Mouse (Mus musculus) stomach, postnatal 0 days (tissue): Measurements from ENCODE around the gene Uck2. TPM values are rescaled to one million over a fixed set of nuclear protein-coding genes. Genes with fewer than 3 reads are reported as not detected.

Source experiments
- ATAC-seq: fragments of 200-750 bp; cut with Nextera tagmentation; 2 replicates; pipeline ENCODE4 v1.8.0; 2017; ENCODE audit not compliant: low FRiP score, low TSS enrichment
- DNase-seq: peaks from one replicate; pipeline ENCODE4 v3.0.0-alpha.2; 2016; ENCODE audit warnings: low spot score
- H3K27ac ChIP-seq: fragments of 300-500 bp; sonication (generic); replicated peaks from 2 replicates; pipeline ENCODE4 v1.5.1; 2014; ENCODE audit warnings: mild to moderate bottlenecking, control low read depth
- H3K27me3 ChIP-seq: fragments of 300-500 bp; sonication (generic); 2 replicates; pipeline ENCODE4 v1.6.1; 2014; ENCODE audit warnings: low read length; ENCODE audit not compliant: control insufficient read depth, insufficient read depth
- H3K36me3 ChIP-seq: fragments of 300-500 bp; sonication (generic); 2 replicates; pipeline ENCODE4 v1.6.1; 2014; ENCODE audit warnings: low read length, mixed read lengths; ENCODE audit not compliant: control insufficient read depth, insufficient read depth
- H3K4me1 ChIP-seq: fragments of 300-500 bp; sonication (generic); replicated peaks from 2 replicates; pipeline ENCODE4 v1.6.1; 2014; ENCODE audit warnings: antibody characterized with exemption; ENCODE audit not compliant: control insufficient read depth, insufficient read depth
- H3K4me2 ChIP-seq: fragments of 300-500 bp; sonication (generic); replicated peaks from 2 replicates; pipeline ENCODE4 v1.6.1; 2014; ENCODE audit warnings: low read depth, mild to moderate bottlenecking, control low read depth, moderate library complexity
- H3K4me3 ChIP-seq: fragments of 300-500 bp; sonication (generic); 2 replicates; pipeline ENCODE4 v1.5.1; 2014; ENCODE audit warnings: low read depth, low read length, control low read depth
- H3K9ac ChIP-seq: fragments of 300-500 bp; sonication (generic); 2 replicates; pipeline ENCODE4 v1.6.1; 2014; ENCODE audit warnings: mild to moderate bottlenecking, low read length, control low read depth, mixed read lengths
- H3K9me3 ChIP-seq: fragments of 300-500 bp; sonication (generic); 2 replicates; pipeline ENCODE4 v1.6.1; 2016; ENCODE audit warnings: low read length; ENCODE audit not compliant: control insufficient read depth
- CTCF ChIP-seq: IDR thresholded peaks from 2 replicates; pipeline ENCODE4 v1.5.1; 2016; ENCODE audit warnings: antibody characterized with exemption, low read depth, mild to moderate bottlenecking, moderate library complexity
- EP300 ChIP-seq: optimal IDR thresholded peaks from 2 replicates; pipeline ENCODE3; 2016; ENCODE audit warnings: antibody characterized with exemption
- WGBS: fragments of 180-500 bp; shearing (Covaris S2); extraction: QIAGEN DNeasy Blood & Tissue Kit; methylation state at CpG from one replicate; pipeline ENCODE4 v1.1.7; 2014; 5-methylcytosine and 5-hydroxymethylcytosine counted together
- polyA plus RNA-seq: library from polyadenylated mRNA; unstranded; fragments of >200 nt; fragmentation: Nextera tagmentation; extraction: Ambion mirVana; gene quantifications from 2 replicates; pipeline ENCODE4 v1.2.1, GENCODE M21; 2015

The Uck2 gene
- polyA plus RNA-seq, 1 experiment from 2014 or later: 52.5 TPM

GRCm38 (mm10) chr1:167283441-167284257 lies 1.5 kb downstream of the Uck2 start:
- H3K27ac ChIP-seq: peak overlapping the region; percentile 96
- H3K9me3 ChIP-seq: no peaks in the 10 kb centered on the region
- H3K27me3 ChIP-seq: no peaks in the 10 kb centered on the region
- TF ChIP-seq CTCF (peak; percentile 24), EP300 (no peak)
- no peaks in the 10 kb centered on the region for H3K36me3 ChIP-seq
- H3K4me2 ChIP-seq: peak overlapping the region; percentile 94
- 0 out of 2 replicates have a peak, but pooled peaks cover 2% of the 10 kb centered on the region for H3K4me1 ChIP-seq
- peak overlapping the region; percentile 85 for H3K9ac ChIP-seq
- peak overlapping the region; percentile 81 for H3K4me3 ChIP-seq
- DNase-seq: peak; percentile 67
- under 1% methylated on average over 44 of the region's 44 CpGs for WGBS
- peak; percentile 15; the same call in 1 of the 2 replicates for ATAC-seq

- no peak for TF ChIP-seq EP300
- no peak for TF ChIP-seq CTCF
- Histone ChIP-seq H3K4me1 (0 out of 2 replicates have a peak, but pooled peaks cover 2% of the 10 kb centered on the region), H3K27me3 (no peaks in the 10 kb centered on the region), H3K4me2 (peak overlapping the region; percentile 94), H3K9ac (no peak overlapping the region), H3K36me3 (no peaks in the 10 kb centered on the region), H3K4me3 (peak overlapping the region; percentile 81; the same call in 1 of the 2 replicates), H3K27ac (no peak overlapping the region), H3K9me3 (no peaks in the 10 kb centered on the region)
- ATAC-seq (no peak), DNase-seq (no peak)
- 55% methylated on average over 5 of the region's 5 CpGs for WGBS
Measured at GRCm38 (mm10) chr1:167282768-167283167, 2.4 kb downstream of the Uck2 start.

- H3K4me3 ChIP-seq: no peak overlapping the region
- H3K9me3 ChIP-seq: no peaks in the 10 kb centered on the region
- 0 out of 2 replicates have a peak, but pooled peaks cover 2% of the 10 kb centered on the region for H3K4me1 ChIP-seq
- H3K36me3 ChIP-seq: no peaks in the 10 kb centered on the region
- no peak for DNase-seq
- no peak overlapping the region for H3K27ac ChIP-seq
- H3K27me3 ChIP-seq: no peaks in the 10 kb centered on the region
- no peak for ATAC-seq
- TF ChIP-seq EP300: no peak
- no peak for TF ChIP-seq CTCF
- WGBS: 83% methylated on average over 3 of the region's 3 CpGs
- H3K9ac ChIP-seq: no peak overlapping the region
- H3K4me2 ChIP-seq: no peak overlapping the region
Measured at GRCm38 (mm10) chr1:167282112-167282511, 3.0 kb downstream of the Uck2 start.

GRCm38 (mm10) chr1:167280061-167280460 lies 5.1 kb downstream of the Uck2 start:
- TF ChIP-seq EP300 (no peak), CTCF (no peak)
- no peak overlapping the region for H3K9ac ChIP-seq
- H3K27ac ChIP-seq: no peak overlapping the region
- H3K4me3 ChIP-seq: no peak overlapping the region
- H3K4me1 ChIP-seq: no peaks in the 10 kb centered on the region
- no peak for DNase-seq
- 84% methylated on average over 10 of the region's 10 CpGs for WGBS
- no peaks in the 10 kb centered on the region for H3K27me3 ChIP-seq
- H3K36me3 ChIP-seq: no peaks in the 10 kb centered on the region
- no peaks in the 10 kb centered on the region for H3K9me3 ChIP-seq
- ATAC-seq: no peak
- no peak overlapping the region for H3K4me2 ChIP-seq

GRCm38 (mm10) chr1:167279160-167279715 lies 5.9 kb downstream of the Uck2 start:
- no peak for DNase-seq
- Histone ChIP-seq H3K27ac (no peak overlapping the region), H3K9me3 (no peaks in the 10 kb centered on the region), H3K36me3 (no peaks in the 10 kb centered on the region), H3K9ac (no peak overlapping the region), H3K4me1 (no peaks in the 10 kb centered on the region; the same call in 1 of the 2 replicates), H3K4me3 (no peak overlapping the region), H3K27me3 (no peaks in the 10 kb centered on the region), H3K4me2 (no peak overlapping the region)
- 66% methylated on average over 13 of the region's 13 CpGs for WGBS
- no peak for ATAC-seq
- TF ChIP-seq CTCF: no peak
- TF ChIP-seq EP300: no peak

GRCm38 (mm10) chr1:167278395-167278794 lies 6.7 kb downstream of the Uck2 start:
- DNase-seq (no peak), ATAC-seq (no peak)
- Histone ChIP-seq H3K36me3 (no peaks in the 10 kb centered on the region), H3K9me3 (no peaks in the 10 kb centered on the region), H3K4me1 (no peaks in the 10 kb centered on the region; the same call in none of the 2 replicates), H3K27me3 (no peaks in the 10 kb centered on the region), H3K4me2 (no peak overlapping the region), H3K27ac (no peak overlapping the region), H3K4me3 (no peak overlapping the region), H3K9ac (no peak overlapping the region)
- no peak for TF ChIP-seq EP300
- TF ChIP-seq CTCF: no peak
- 60% methylated on average over 6 of the region's 6 CpGs for WGBS
